Mouse (Mus musculus): Measurements from ENCODE around the gene Pex26. TPM values are rescaled to one million over a fixed set of nuclear protein-coding genes. Genes with fewer than 3 reads are reported as not detected.

The Pex26 gene
- polyA plus RNA-seq, 1 experiment from 2014 or later = 13.5 TPM

DNA sequence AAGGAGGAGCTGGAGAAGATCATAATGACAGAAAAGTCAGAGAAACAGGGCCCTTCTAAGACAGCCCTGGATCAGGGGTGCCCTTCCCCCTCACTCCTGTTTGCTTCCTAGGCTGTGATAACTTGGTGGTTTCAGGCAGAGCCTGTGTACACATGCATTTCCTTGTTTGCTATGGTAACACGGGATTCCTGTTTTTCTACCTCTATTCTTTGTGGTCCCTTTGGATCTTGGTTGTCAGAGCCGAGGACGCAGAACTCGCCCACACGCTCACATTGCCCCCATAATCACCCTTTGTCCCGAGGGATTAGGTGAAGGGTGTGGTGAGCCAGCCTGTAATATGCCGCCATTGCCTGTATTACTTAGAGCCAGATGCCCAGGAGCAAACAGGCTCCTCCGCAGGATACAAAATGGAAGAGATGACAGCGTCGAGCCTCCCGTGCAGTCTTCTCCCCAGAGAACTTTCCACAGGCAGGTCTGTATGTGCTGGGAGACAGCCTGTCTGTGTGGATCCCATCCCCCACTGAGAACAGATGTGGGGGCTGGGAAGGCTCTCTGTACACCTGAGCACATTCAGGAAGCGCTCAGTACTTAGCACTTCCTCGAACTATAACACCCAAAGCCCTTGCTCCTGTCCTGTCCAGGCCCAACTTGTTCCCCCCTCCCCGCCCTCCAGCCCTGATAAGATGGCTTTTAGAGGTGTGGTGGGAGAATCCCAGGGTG lies 7.3 kb upstream of the Pex26 start:
- peak; percentile 43; the same call in 1 of the 2 replicates for ATAC-seq
- H3K9me3 ChIP-seq (ENCODE audit: control insufficient read depth, low read length) = no peaks in the 10 kb centered on the region
- H3K4me2 ChIP-seq (ENCODE audit: low read length) = no peak overlapping the region
- H3K4me3 ChIP-seq (ENCODE audit: low read length) = no peak overlapping the region
- H3K27me3 ChIP-seq (replicated peaks; ENCODE audit: control insufficient read depth, insufficient read depth, low read length) = no peaks in the 10 kb centered on the region
- H3K9ac ChIP-seq (ENCODE audit: low read depth, low read length) = no peak overlapping the region
- WGBS = 50% methylated on average over 14 of the region's 14 CpGs
- H3K4me1 ChIP-seq (ENCODE audit: control insufficient read depth, insufficient read depth, low read depth, low read length) = 0 out of 2 replicates have a peak, but pooled peaks cover 3% of the 10 kb centered on the region
- H3K27ac ChIP-seq (ENCODE audit: low read depth, low read length) = no peak overlapping the region
- H3K36me3 ChIP-seq (ENCODE audit: control insufficient read depth, insufficient read depth, low read length) = no peaks in the 10 kb centered on the region

DNA sequence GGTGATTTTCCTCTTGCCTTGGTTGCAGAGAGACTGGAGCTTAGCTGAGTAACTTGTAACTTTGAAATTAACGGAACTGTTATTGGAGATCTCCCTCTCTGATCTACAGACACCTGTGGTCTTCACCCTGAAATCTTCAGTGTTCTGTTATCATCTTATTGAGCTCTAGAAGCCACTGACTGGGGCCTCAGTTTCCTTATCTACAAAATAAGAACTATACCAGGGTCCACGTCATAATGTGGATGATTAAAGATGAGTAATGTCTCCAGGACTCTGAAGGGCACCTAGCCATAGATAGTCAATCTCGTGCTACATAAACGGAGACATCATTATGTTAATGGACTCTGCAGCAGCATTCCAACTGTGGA lies 6.8 kb upstream of the Pex26 start:
- Histone ChIP-seq H3K36me3 (ENCODE audit: control insufficient read depth, insufficient read depth, low read length) (no peaks in the 10 kb centered on the region), H3K27me3 (replicated peaks; ENCODE audit: control insufficient read depth, insufficient read depth, low read length) (no peaks in the 10 kb centered on the region), H3K4me1 (ENCODE audit: control insufficient read depth, insufficient read depth, low read depth, low read length) (0 out of 2 replicates have a peak, but pooled peaks cover 3% of the 10 kb centered on the region), H3K4me2 (ENCODE audit: low read length) (no peak overlapping the region), H3K27ac (ENCODE audit: low read depth, low read length) (no peak overlapping the region), H3K9ac (ENCODE audit: low read depth, low read length) (no peak overlapping the region), H3K4me3 (ENCODE audit: low read length) (no peak overlapping the region), H3K9me3 (ENCODE audit: control insufficient read depth, low read length) (no peaks in the 10 kb centered on the region)
- 72% methylated on average over 4 of the region's 4 CpGs for WGBS
- ATAC-seq = no peak

DNA sequence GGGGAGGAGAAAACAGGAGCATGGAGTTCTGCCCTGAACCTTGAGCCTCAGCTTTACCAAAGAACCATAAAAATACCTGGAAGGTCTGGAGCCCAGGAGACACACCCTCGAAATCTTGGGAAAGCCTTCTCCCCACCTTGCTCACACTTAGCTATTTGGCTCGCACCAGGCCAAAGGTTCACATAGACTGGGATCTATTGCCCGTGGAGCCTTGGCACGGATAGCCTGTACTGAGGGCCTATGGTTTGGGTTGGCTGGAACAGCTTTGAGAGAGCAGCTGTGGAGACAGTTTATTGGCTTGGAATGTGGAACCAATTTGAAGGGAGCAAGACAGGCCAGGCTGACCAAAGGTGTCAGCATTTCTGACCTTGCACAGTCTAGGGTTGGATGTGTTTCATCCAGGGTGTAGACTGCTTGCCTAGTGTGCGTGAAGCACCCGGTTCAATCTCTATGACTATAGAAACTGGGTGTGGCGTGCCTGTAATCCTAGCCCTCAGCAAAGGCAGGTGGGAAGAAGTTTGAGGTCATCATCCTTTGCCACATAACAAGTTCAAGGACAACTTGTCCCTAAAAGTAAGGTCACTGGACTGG lies 6.3 kb upstream of the Pex26 start:
- Histone ChIP-seq H3K27ac (ENCODE audit: low read depth, low read length) (no peak overlapping the region), H3K9ac (ENCODE audit: low read depth, low read length) (no peak overlapping the region), H3K4me1 (ENCODE audit: control insufficient read depth, insufficient read depth, low read depth, low read length) (0 out of 2 replicates have a peak, but pooled peaks cover 3% of the 10 kb centered on the region), H3K27me3 (replicated peaks; ENCODE audit: control insufficient read depth, insufficient read depth, low read length) (no peaks in the 10 kb centered on the region), H3K4me2 (ENCODE audit: low read length) (no peak overlapping the region), H3K4me3 (ENCODE audit: low read length) (no peak overlapping the region), H3K9me3 (ENCODE audit: control insufficient read depth, low read length) (no peaks in the 10 kb centered on the region), H3K36me3 (ENCODE audit: control insufficient read depth, insufficient read depth, low read length) (no peaks in the 10 kb centered on the region)
- WGBS = 84% methylated on average over 7 of the region's 7 CpGs
- no peak for ATAC-seq

DNA sequence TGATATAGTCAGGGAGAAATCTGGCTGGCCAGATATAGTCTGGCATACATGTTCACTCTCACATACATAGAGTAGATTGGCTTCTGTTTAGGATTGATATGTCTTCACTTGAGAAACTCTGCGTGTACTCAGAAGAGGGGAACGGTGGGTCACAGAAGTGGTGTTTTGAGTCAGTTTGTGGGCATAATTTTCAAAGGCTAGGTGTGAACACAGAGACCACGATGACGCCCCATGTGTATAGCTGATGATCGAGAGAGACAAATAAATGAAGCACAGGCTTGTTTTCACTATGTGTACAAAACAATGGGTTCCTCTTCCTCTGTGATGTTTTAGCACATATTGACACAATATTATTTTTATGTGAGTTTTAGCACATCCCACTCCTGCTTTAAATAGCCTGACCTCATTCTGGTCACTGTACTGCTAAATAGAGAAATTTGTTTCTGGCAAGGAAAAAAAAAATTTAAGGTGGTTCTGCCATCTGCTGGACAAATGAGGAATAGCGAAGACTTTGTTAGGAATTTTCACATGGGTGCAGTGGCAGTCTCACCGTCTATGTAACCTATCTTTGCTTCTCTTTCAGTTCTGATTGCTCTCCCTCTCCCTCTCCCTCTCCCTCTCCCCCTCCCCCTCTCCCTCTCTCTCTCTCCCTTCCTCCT lies 4.6 kb upstream of the Pex26 start:
- H3K4me1 ChIP-seq (ENCODE audit: control insufficient read depth, insufficient read depth, low read depth, low read length) = 0 out of 2 replicates have a peak, but pooled peaks cover 6% of the 10 kb centered on the region
- no peak overlapping the region; the same call in 1 of the 2 replicates for H3K9ac ChIP-seq (ENCODE audit: low read depth, low read length)
- WGBS = 61% methylated on average over 7 of the region's 7 CpGs
- no peak overlapping the region for H3K27ac ChIP-seq (ENCODE audit: low read depth, low read length)
- H3K27me3 ChIP-seq (replicated peaks; ENCODE audit: control insufficient read depth, insufficient read depth, low read length) = no peaks in the 10 kb centered on the region
- no peak overlapping the region for H3K4me2 ChIP-seq (ENCODE audit: low read length)
- ATAC-seq = no peak
- H3K9me3 ChIP-seq (ENCODE audit: control insufficient read depth, low read length) = no peaks in the 10 kb centered on the region
- no peak overlapping the region for H3K4me3 ChIP-seq (ENCODE audit: low read length)
- H3K36me3 ChIP-seq (ENCODE audit: control insufficient read depth, insufficient read depth, low read length) = no peaks in the 10 kb centered on the region

DNA sequence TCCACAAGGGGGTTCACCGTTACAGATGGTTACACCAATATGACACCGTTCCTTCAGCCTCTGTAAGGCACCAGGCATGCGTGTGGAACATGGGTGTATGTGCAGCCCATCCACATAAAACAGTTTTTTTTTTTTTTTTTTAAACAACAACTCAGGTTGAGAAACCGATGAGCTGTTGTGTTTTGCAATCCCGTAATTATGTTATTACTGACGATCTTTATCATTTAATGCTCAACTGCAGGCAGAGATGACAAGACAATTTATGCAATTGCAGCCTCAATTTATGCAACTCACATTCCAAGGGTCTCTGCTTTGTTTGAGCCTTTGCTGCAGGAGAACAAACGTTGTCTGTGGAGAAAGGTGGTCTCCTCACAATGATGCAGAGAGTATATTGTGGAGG lies 3.6 kb upstream of the Pex26 start:
- no peak overlapping the region for H3K4me3 ChIP-seq (ENCODE audit: low read length)
- no peak for ATAC-seq
- H3K36me3 ChIP-seq (ENCODE audit: control insufficient read depth, insufficient read depth, low read length) = no peaks in the 10 kb centered on the region
- no peaks in the 10 kb centered on the region for H3K27me3 ChIP-seq (replicated peaks; ENCODE audit: control insufficient read depth, insufficient read depth, low read length)
- peaks cover 10% of the 10 kb centered on the region; the same call in 1 of the 2 replicates for H3K4me1 ChIP-seq (ENCODE audit: control insufficient read depth, insufficient read depth, low read depth, low read length)
- WGBS = 71% methylated on average over 7 of the region's 7 CpGs
- no peak overlapping the region for H3K27ac ChIP-seq (ENCODE audit: low read depth, low read length)
- no peak overlapping the region for H3K9ac ChIP-seq (ENCODE audit: low read depth, low read length)
- no peak overlapping the region for H3K4me2 ChIP-seq (ENCODE audit: low read length)
- H3K9me3 ChIP-seq (ENCODE audit: control insufficient read depth, low read length) = no peaks in the 10 kb centered on the region

DNA sequence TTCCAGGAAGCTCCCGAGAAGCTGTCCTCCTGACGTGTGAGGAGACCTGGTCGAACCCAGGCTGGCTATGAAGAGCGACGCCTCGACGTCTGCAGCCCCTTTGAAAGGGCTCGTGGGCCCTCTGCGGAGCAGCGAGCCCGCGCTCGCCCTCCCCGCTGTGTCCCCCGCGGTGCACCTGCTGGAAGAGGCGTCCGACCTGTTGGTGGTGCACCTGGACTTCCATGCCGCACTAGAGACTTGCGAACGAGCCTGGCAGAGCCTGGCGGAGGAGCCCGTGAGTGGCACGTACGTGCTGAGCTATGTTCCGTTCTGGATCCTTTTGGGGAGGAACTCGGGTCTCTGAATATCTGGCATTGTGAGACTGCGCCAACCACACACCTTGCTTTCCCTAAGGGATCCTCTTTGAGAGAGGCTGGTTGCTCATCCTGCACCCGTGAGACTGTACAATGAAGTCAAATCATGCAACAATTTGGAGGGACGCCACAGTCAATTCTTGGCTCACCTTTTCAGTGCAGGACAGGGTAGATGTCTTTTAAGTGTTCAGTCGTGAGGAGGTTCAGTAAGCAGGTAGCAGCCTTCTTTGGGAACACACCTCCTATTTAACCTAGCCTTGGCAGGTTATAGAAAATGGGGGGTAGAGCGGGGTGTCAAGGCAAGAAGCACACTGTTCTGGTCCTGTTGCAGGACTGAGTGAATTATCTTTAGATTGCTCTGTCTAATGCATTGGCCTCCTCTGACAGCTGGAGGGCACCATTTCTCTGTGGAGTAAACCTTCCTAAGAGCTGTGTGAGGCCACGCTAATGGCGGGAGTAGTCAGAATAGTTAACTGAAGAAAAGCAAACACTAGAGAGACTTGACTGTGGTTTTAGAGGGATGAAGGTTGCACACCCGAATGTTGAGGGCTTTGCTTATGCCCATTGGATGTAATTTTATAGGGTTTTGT lies 1.0 kb downstream of the Pex26 start:
- H3K4me2 ChIP-seq (ENCODE audit: low read length) = peak overlapping the region; percentile 82
- peaks cover 21% of the 10 kb centered on the region for H3K4me1 ChIP-seq (ENCODE audit: control insufficient read depth, insufficient read depth, low read depth, low read length)
- 2% methylated on average over 33 of the region's 35 CpGs for WGBS
- H3K4me3 ChIP-seq (ENCODE audit: low read length) = peak overlapping the region; percentile 74
- H3K27ac ChIP-seq (ENCODE audit: low read depth, low read length) = peak overlapping the region; percentile 93
- H3K36me3 ChIP-seq (ENCODE audit: control insufficient read depth, insufficient read depth, low read length) = no peaks in the 10 kb centered on the region
- H3K27me3 ChIP-seq (replicated peaks; ENCODE audit: control insufficient read depth, insufficient read depth, low read length) = no peaks in the 10 kb centered on the region
- peak overlapping the region; percentile 79 for H3K9ac ChIP-seq (ENCODE audit: low read depth, low read length)
- no peaks in the 10 kb centered on the region for H3K9me3 ChIP-seq (ENCODE audit: control insufficient read depth, low read length)
- ATAC-seq = peak; percentile 58

DNA sequence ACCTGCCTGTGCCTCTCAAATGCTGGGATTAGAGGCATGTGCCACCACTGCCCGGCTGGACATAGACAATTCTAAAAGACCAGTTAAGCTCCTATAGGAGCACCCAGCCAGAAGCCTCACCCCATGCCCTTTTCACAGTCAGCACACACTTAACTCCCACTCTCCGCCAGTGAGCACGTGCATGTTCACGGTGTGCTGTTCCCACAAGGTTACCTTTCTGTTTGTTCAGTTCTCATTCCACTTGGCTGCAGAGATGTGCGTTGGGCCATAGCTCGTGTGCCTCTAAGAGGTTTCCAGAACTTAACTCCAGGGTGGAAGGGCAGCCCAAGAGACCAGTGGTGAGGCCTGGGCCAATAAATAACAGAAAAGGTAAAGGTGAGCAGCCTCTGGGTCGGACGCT lies 1.8 kb downstream of the Pex26 start:
- 86% methylated on average over 8 of the region's 8 CpGs for WGBS
- H3K27me3 ChIP-seq (replicated peaks; ENCODE audit: control insufficient read depth, insufficient read depth, low read length) = no peaks in the 10 kb centered on the region
- peak overlapping the region; percentile 74 for H3K4me3 ChIP-seq (ENCODE audit: low read length)
- peak overlapping the region; percentile 33 for H3K9ac ChIP-seq (ENCODE audit: low read depth, low read length)
- H3K4me1 ChIP-seq (ENCODE audit: control insufficient read depth, insufficient read depth, low read depth, low read length) = peaks cover 21% of the 10 kb centered on the region
- no peak for ATAC-seq
- peaks cover 4% of the 10 kb centered on the region for H3K36me3 ChIP-seq (ENCODE audit: control insufficient read depth, insufficient read depth, low read length)
- H3K9me3 ChIP-seq (ENCODE audit: control insufficient read depth, low read length) = no peaks in the 10 kb centered on the region
- H3K27ac ChIP-seq (ENCODE audit: low read depth, low read length) = no peak overlapping the region
- H3K4me2 ChIP-seq (ENCODE audit: low read length) = peak overlapping the region; percentile 82

DNA sequence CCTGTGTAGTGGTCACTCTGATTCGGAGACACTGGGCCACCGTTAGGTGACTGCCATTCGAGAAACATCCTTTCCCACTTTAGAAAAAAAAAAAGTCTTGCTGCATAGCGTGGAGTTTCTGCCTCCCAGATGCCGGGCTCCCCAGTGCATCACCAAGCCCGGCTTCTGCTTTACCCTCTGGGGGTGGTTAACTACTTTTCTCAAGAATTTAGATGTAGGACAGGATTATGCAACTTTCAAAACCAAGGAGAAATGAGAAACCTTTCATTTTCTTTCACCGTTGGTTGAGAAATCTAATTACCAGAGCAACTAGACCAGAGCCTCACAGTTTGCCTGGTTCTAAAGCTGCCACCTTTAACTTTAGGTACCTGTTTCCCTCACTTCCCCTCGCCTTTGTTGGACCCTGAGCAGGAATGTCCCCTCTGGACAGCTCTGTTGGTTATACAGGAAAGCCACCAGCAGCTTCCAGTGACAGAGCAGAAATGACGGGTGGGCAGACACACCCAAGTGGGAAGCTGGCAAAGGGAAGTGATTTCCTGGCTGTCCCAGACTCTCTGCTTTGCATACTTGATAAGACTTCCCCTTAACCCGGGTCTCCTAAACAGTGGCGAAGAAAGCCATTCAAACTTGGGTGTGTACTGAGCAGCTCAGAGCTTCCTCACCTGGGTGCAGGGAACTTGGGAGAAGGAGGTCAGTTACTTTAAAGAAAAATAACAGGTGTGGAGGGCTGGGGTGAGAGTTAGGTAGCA lies 8.0 kb downstream of the Pex26 start:
- Histone ChIP-seq H3K36me3 (ENCODE audit: control insufficient read depth, insufficient read depth, low read length) (peaks cover 21% of the 10 kb centered on the region), H3K27me3 (replicated peaks; ENCODE audit: control insufficient read depth, insufficient read depth, low read length) (no peaks in the 10 kb centered on the region), H3K9ac (ENCODE audit: low read depth, low read length) (no peak overlapping the region), H3K9me3 (ENCODE audit: control insufficient read depth, low read length) (no peaks in the 10 kb centered on the region), H3K27ac (ENCODE audit: low read depth, low read length) (no peak overlapping the region), H3K4me1 (ENCODE audit: control insufficient read depth, insufficient read depth, low read depth, low read length) (no peaks in the 10 kb centered on the region), H3K4me3 (ENCODE audit: low read length) (no peak overlapping the region), H3K4me2 (ENCODE audit: low read length) (no peak overlapping the region)
- ATAC-seq = no peak
- WGBS = 81% methylated on average over 11 of the region's 11 CpGs

Measured in hindbrain, embryonic 16.5 days (tissue).